Mouse (Mus musculus) left cerebral cortex, adult 2 months (tissue): ENCODE measurements around the gene Arhgap6. TPM values are rescaled to one million over a fixed set of nuclear protein-coding genes. Genes with fewer than 3 reads are reported as not detected.
A peak's percentile ranks its signal among the peaks of the same experiment; 100 is the strongest.
"Not testable (repeated sequence)": the region's sequence is repeated elsewhere in the genome, so short reads cannot be mapped to it uniquely, and the experiment has no call there.

ENCODE experiments used
- DNase-seq, 2 experiments: peaks; one replicate each; pipeline ENCODE4 v3.0.0; 2021 to 2022; ENCODE audit warnings: low spot score in 2 of 2, mixed read lengths in 1 of 2; ENCODE audit errors: extremely low spot score in 1 of 2
- H3K27ac ChIP-seq: fragments of 200-600 bp; 2 replicates; pipeline ENCODE4 v1.8.1; 2022
- H3K4me3 ChIP-seq: fragments of 200-600 bp; 2 replicates; pipeline ENCODE4 v1.8.1; 2022
- CTCF ChIP-seq: fragments of 200-600 bp; IDR thresholded peaks from 2 replicates; pipeline ENCODE4 v1.8.1; 2022; ENCODE audit warnings: antibody characterized with exemption, mild to moderate bottlenecking, moderate library complexity
- intact Hi-C: fragments of 180-260 bp; cut with DNase I; formaldehyde crosslinking; loops from one replicate; pipeline ENCODE4 v1.15.1; 2025
- total RNA-seq, 2 experiments: library from RNA; stranded (reverse); gene quantifications; 2 replicates each; pipeline ENCODE4 v1.2.3; 2021

Gene Arhgap6
- total RNA-seq, 2 experiments from 2014 or later = 8.8 to 12.7 TPM

GRCm38 (mm10) chrX:169263433-169264172 is 468.7 kb downstream of the Arhgap6 start:
- DNase-seq = no peak
- TF ChIP-seq CTCF = no peak
- Histone ChIP-seq H3K27ac (no peak overlapping the region), H3K4me3 (no peak overlapping the region)
- intact Hi-C loops = no loop called here

GRCm38 (mm10) chrX:169299579-169299978 is 504.7 kb downstream of the Arhgap6 start:
- no peak for DNase-seq
- no peak overlapping the region for H3K4me3 ChIP-seq
- no peak overlapping the region for H3K27ac ChIP-seq
- intact Hi-C loops = loop anchor here (1.0 to 10.0 kb wide), 2 partner anchors 361 to 585 kb away; no protein-coding TSS in a partner anchor
- peak; percentile 60 for TF ChIP-seq CTCF

- TF ChIP-seq CTCF = no peak
- intact Hi-C loops = no loop called here
- DNase-seq = no peak
- Histone ChIP-seq H3K27ac (no peak overlapping the region), H3K4me3 (no peak overlapping the region)
These were observed 507.6 kb downstream of the Arhgap6 start for GRCm38 (mm10) chrX:169302271-169303045.

- TF ChIP-seq CTCF = peak; percentile 59
- DNase-seq = no peak
- H3K4me3 ChIP-seq = no peak overlapping the region
- intact Hi-C loops = no loop called here
- no peak overlapping the region for H3K27ac ChIP-seq
These were observed 509.0 kb downstream of the Arhgap6 start for GRCm38 (mm10) chrX:169303945-169304344.

- no peak for TF ChIP-seq CTCF
- H3K27ac ChIP-seq = no peak overlapping the region
- intact Hi-C loops = no loop called here
These were observed 513.7 kb downstream of the Arhgap6 start for GRCm38 (mm10) chrX:169308559-169308958.

GRCm38 (mm10) chrX:169319066-169319760 is 524.3 kb downstream of the Arhgap6 start:
- H3K27ac ChIP-seq = no peak overlapping the region
- intact Hi-C loops = no loop called here
- no peak for DNase-seq
- TF ChIP-seq CTCF = no peak
- H3K4me3 ChIP-seq = peak overlapping the region; percentile 62

More at GRCm38 (mm10) chrX:169308559-169308958, 513.7 kb downstream of the Arhgap6 start:
- DNase-seq = no peak
- no peak overlapping the region for H3K4me3 ChIP-seq

- peak within 1 kb of the TSS; percentile 65 for H3K27ac ChIP-seq
- intact Hi-C loops = loop anchor here (5.0 kb wide), 1 partner anchor 648 kb away; the partner anchor contains the start of gene Msl3
- peak within 1 kb of the TSS; percentile 62 for H3K4me3 ChIP-seq
- no peak for TF ChIP-seq CTCF
- DNase-seq = peak; percentile 78 to 85
These were observed 525.2 kb downstream of the Arhgap6 start, which contains the start of gene Hccs for GRCm38 (mm10) chrX:169319945-169320667. Gene Hccs, minus strand, starts transcription at chrX:169320372.

- intact Hi-C loops = loop anchor here (5.0 kb wide), 1 partner anchor 648 kb away; the partner anchor contains the start of gene Msl3
- DNase-seq, H3K27ac ChIP-seq: not testable (repeated sequence)
- peak overlapping the region; percentile 62 for H3K4me3 ChIP-seq
These were observed 525.7 kb downstream of the Arhgap6 start for GRCm38 (mm10) chrX:169320668-169321005.

- no peak overlapping the region for H3K4me3 ChIP-seq
- TF ChIP-seq CTCF = no peak
- H3K27ac ChIP-seq = no peak overlapping the region
- no peak for DNase-seq
- intact Hi-C loops = no loop called here
These were observed 531.2 kb downstream of the Arhgap6 start for GRCm38 (mm10) chrX:169325929-169326595.

GRCm38 (mm10) chrX:169332264-169332663 is 537.4 kb downstream of the Arhgap6 start:
- intact Hi-C loops = loop anchor here (5.0 kb wide), 4 partner anchors 220 to 570 kb away; no protein-coding TSS in a partner anchor
- Histone ChIP-seq H3K4me3 (no peak overlapping the region), H3K27ac (no peak overlapping the region)
- peak; percentile 54 for TF ChIP-seq CTCF
- peak; percentile 43 to 52 for DNase-seq

GRCm38 (mm10) chrX:169337559-169337958 is 542.7 kb downstream of the Arhgap6 start:
- no peak for DNase-seq
- intact Hi-C loops = no loop called here
- no peak for TF ChIP-seq CTCF

More at GRCm38 (mm10) chrX:169337559-169337958, 542.7 kb downstream of the Arhgap6 start:
- Histone ChIP-seq H3K27ac (no peak overlapping the region), H3K4me3 (no peak overlapping the region)
